Mouse (Mus musculus) ovary, postnatal 14 days (tissue): ENCODE measurements at regions not wholly inside any gene's neighbourhood (a gene's known extent, or its start where the extent isn't known, plus 50 kb on each side); places are given as distances from the start of the nearest gene placed in this dataset.

Experiments used
- DNase-seq: peaks from one replicate; pipeline ENCODE4 v3.0.0; 2022; ENCODE audit warnings: low spot score

DNA sequence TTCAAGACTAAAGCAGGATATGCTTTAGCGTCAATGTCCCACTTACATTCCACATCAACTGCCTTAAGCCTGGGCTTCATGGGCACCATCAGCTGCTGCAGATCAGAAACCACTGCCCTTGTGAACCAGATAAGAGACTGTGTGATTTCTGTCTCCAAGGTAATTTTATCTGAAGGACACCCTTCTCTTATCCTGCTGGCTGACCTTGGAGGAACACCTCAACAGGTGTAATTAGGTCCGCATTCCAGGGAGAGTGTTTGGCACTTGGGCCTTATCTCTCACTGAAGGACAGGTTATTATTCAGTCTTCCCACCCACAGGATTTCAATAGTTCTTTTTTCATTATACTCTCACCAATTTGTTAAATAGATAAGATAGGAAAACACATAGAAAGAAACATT is 583.1 kb upstream of the Kdm8 start:
- DNase-seq: no peak

DNA sequence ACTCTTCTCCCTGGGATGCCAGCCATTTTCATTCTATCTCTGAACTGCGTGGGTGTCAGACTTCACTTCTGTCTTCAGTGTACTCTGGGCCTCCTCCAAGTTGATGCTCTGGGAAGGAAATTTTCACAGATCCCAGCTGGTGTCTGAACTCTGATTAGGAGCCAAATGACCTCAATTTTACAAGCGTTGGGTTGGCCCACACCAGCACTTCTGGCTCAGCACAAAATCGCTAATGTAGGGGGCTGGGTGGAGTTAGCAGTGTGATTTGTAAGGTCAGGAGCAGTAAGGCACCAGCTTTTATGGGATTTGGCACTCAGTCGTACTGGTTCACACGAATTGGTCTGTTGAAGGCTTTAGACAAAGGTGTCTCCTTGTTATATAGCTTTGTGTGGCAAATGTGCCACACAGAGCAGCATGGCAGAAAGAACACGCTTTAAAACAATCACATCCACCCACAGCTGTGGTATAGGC is 576.3 kb upstream of the Kdm8 start:
- DNase-seq: peak; percentile 55

DNA sequence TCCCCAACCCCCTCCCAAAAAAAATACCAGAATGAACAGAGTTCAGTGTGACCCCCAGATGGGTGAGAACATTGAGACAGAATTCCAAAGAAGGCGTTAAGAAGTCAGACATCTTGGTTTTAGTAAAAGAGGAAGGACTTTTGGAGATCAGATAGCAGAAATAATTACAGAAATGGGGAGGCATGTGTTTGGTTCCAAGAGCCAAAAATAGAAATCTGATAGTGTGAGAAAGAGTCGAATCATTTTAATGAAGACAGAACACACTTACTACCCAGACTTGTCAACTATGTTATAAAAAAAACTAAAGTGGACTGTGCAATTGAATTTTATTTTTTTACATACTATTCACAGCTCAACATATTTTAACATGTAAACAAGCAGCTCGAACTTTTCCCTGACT is 575.9 kb upstream of the Kdm8 start:
- no peak for DNase-seq

DNA sequence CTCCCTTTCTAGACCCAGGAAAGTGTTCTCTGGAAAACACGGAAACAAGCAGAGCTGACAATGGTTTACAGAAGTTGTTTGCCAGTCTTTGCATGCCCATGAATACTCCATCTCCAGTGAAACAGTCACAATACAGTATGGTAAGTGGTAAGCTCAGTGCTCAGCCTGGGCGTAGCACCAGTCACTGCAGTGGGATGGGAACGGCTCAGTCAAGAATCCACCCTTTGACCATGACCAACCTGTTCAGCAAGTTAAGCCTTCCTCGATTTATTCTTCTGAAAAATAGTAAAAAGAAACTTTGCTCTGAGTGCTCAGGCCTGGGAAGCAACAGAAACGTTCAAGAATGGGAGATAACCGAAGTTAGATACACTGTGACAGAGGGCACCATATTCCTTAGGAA is 563.7 kb upstream of the Kdm8 start:
- DNase-seq: no peak

DNA sequence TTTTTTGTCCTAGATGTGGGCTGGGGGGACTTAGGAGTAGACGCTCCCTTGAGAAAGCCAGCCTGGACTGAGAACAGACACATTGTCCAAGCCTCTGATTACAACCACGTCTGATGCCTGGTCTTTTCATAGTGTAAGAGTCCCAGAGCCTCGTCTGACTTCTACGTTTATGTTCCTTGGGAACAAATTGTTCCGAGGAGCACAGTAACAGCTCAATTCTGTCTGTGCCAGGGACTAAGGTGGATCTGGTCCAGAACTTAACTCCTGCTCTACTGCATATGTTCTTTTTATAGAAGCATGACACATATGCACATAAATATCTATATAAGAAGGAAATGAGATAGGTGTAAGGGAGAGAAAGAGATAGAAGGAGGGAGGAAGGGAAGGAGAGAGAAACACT is 537.2 kb upstream of the Kdm8 start:
- DNase-seq: no peak

DNA sequence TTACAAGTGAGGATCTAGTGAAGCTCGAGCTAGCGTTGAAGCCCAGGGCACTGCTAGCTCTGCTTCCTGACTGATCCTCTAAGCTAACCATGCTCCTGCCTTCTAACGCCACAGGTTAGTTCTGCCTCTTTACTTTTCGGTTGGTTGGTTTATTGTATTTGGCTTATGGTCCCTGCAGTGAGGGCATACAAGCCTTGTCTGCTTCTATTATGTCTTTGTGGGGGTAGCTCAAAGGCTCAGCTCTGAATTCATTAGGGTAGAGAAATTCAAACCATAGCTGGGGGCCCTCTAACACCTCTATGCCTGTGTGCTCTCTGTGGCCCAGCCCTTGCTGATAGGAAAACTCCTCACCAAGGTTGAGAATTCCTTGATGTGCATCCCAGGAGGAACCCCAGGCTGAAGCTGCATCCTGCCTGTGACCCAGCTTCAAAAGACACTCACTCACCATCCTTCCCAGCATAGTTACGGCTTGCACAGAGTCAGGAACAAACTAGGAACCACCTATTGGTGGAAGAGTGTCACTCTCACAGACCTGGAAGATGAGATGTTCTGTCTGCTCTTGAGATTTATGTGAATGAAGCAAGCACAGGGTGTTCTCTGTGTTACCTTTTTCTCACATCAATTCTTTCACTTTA is 536.7 kb upstream of the Kdm8 start:
- no peak for DNase-seq

DNA sequence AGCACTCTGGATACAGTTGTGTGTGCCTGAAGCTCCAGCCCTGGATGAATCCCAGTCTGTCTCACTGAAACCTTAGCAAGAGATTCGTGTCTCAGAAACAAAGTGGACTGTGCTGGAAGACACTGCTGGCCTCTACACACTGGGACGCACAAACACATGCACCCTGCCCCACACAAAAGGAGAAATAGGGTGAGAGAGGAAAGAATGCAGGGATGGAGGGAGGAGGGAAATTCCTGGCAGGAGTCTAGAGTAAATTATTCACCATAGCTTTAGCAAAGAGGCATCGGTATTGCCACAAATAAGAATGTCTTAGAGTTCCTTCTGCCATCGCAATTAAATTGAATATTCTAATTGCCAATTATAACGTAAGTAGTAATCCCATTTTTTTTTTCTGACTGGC is 530.4 kb upstream of the Kdm8 start:
- DNase-seq: no peak

DNA sequence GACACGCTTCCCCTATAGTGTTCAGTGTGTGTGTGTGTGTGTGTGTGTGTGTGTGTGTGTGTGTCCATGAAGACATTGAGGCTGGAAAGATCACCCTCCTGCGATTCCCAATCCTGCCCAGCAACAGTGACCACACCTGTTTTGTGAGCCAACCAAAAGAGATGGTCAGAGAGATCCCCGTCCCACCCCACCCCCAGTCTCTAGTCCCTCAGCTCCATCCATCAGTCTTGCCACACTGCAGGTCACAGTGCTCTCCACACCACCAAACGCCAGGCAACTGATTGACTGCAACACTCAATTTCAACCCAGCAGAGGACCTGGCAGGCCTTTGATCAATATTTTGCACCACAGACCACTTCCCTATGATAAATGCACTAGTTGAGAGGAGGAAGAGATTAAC is 530.0 kb upstream of the Kdm8 start:
- no peak for DNase-seq

DNA sequence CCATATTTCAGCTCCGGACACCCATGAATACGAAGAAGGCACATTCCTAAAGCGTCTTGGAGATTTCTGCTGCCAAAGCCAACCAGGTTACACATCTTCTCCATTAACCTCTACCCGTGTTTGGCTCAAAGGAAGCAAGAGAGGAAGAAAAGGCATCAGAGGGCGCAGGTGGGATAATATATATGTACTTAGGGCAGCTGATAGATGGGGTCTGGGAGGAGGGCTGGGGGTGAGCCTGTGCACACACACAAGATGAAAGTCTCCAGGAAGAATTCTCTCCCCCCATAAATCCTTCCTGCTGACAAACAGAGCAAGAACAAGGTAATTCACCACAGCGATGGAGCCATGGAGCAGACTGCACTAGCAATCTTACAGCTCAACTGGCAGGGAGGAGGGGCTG is 529.5 kb upstream of the Kdm8 start:
- DNase-seq: no peak

DNA sequence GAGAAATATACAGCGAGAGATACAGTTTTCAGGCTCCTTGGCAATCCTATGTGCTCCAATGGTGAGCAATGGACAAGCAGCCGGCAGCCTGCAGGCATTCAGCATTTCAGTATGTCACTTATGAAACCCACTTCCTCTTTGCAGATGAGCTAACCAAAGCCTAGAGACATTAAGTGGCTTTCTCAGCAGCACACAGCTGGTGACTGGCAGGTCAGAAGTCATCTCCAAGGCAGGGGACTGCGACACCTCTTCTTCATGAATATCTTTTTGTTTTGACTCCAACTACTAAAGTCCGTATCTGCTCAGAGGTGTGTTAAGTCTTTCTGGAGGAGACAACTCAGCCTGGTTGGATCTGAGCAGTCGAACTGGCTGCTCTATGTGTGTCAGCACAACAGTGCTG is 528.8 kb upstream of the Kdm8 start:
- DNase-seq: no peak

DNA sequence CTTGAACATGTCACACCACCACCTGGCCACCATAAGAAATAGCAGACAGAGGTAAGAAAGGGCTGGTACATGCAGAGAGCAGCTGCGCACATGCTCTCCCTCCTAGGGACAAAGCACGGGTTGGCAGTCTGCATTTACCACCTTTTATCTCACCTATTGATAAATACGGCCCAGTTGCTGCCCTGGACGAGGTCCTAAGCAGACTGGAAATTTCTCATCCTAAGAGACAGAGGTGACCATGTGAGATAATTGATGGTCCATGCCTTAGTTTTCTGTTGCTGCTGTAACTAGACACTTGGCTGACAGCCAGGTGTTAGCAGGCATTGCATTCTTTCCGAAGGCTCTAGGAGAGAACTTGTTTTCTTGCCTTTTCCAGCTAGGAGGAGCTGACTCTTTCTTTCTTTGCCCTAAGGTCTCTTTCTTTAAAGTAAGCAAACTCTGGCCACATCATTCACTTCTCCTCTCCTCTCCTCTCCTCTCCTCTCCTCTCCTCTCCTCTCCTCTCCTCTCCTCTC is 526.8 kb upstream of the Kdm8 start:
- peak; percentile 1 for DNase-seq

DNA sequence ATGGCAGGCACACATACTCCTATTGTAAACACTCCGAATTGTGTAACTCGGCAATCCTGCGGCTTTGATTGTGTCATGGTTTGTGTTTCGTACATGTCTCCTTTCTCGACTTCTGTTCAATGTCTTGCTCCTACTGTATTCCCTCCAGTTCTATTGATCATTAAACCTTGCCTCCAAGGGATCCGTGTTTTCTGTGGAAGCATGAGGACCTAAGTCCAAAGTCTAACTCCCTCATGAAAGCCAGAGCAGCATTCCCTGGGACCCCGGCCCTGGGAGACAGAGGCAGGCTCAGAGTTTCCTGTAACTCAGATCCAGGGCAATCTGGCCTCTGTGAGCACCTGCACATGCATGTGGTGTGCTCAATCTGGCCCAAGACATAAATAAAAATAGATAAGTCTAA is 521.7 kb upstream of the Kdm8 start:
- DNase-seq: no peak

DNA sequence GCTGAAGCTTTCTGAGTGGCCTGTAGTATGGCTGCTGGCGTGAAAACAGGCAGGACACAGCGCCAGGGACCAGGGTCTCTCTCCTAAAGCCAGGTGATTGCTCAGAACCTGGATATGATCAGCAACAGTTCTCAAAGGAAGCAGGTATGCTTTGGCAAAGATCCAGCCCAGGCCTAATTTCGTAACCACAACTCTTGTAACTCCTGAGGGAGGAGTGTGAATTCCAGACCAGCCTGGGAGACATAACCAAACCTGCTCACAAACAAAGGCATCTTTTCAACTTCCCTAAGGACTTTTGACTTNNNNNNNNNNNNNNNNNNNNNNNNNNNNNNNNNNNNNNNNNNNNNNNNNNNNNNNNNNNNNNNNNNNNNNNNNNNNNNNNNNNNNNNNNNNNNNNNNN is 510.9 kb upstream of the Kdm8 start:
- DNase-seq: no peak

DNA sequence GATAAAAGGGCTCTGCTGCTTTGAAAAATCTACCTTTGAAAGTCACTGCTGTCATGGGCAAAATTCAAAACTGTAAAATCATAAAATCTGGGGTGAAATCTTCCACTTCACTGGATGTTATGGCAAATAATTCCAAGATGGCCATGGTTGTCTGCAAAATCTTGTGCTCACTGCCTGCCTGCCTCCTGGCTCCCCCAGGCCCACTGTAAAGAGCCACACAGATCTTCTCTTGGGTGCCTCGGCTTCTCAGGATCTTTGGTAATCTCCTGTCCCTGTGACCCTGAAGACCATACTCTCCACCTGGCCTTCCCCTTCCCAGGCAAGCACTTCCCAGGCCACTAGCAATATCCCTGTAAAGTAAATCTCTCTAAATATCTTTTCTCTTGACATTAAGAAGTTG is 505.1 kb upstream of the Kdm8 start:
- no peak for DNase-seq

DNA sequence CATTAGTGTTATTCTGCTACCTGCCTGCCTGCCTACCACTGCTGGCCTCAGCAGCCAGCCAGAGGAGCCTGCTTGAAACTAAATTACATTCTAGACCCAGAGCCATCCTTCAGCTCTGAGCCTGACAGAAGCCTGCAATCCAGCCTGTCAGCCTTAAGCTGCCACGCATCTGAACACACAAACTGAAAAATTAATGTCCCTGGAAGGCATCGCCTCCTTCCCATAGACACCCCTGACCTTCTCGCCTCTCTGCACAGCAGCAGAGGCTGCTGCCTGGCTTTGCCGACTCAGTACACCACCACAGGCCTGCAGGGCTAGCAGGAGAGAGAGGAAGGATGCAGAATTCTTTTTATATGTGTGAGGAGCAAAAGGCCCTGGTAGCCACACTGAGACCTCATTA is 502.9 kb upstream of the Kdm8 start:
- no peak for DNase-seq

DNA sequence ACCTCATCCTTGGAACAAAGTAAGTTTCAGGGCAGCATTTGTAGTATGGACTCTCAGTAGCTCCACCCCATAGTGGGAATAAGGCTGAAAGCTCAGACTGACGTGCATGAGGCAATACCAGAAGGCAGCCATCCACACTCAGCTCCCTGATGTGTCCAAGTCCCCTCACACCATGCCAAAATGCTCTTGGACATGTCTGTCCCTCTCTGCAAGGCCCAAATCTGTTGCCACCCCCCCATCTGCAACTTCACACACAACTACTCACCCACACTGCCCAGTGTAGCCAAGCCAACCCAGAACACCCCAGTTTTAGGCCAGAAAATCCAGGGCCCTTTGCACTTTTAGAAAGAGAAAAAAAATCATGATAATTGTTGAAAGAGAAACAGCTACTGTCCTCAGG is 498.1 kb upstream of the Kdm8 start:
- no peak for DNase-seq

DNA sequence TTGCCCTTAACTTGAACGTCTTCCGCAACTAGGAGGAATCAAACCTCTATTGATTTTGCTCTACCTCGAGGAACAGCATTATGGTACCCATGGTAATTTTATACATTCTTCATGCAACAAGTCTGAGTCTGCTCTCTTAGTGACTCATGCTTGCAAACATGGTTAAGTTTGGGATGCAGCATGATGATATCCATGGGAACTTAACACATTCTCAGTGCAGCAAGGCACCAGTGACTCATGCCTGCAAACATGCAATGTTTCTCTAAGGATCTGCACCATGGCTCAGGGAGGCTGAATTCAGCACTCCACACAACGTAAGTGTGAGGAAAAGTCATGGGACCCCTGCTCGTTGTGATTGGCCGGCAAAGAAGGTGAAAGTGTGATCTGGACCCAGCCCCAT is 487.1 kb upstream of the Kdm8 start:
- no peak for DNase-seq

DNA sequence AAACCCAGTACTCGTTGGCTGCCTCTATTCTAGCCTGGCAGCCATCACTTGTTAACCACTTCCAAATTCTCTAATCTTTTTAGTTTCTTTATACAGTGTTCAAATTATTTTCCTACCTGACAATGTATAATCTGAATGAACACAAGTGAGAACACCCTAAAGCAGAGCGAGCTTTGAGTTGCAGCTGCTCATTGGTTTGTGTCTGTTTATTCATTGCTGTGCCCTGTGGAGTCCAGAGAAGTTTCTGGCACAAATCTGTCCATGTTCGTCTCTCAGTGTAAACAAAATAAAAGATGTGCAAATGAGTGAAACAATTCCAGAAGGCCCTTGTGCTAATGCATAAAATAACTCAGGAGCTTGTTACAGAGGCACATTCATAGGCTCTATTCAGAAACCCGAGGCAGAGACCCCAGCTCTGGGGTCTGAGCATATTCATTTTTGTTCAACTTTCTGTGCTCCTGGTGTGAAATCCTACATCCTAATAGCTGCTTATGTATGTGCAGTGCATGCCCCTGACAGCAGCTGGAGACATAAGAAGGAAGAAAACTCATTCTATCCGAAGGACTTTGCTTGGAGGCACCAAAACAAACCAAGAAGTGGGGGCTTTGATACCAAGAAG is 469.5 kb upstream of the Kdm8 start:
- DNase-seq: no peak

DNA sequence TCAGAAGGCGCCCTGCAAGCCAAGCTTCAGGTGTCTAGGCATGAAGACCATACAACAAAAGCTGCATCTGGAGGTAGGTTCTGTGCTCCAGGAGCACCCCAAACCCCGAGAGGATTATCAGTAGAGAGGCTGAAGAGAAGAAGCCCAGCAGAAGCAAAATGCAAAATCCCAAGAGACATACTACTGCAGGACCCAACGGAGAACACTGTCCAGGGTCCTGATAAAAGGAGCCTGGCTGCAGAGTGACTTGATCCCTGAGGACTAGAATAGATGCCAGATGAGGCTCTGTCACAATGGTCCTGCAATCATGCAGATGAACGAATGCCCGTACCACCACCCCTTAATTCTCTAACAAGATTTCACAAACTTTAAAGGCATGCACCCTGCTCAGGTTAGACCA is 455.0 kb upstream of the Kdm8 start:
- DNase-seq: peak; percentile 12

DNA sequence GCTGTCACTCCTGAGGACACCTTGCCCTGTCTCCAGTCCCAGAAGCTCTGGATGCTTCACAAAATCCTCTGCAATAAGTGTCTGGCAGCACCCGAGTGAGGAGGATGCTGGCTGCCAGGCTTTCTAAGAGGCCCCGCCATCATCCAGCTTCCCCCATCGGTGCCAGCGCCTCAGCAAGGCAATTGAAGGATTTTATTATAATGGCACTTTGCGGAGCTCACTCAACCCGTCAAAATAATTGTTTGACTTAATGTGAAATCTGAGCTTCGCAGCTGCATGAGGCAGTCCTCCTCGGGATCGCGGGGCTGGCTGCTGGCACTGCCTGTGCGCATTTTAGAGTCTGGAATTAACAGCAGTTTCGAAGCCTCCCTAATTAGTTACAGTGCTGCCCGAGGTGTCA is 453.8 kb upstream of the Kdm8 start:
- DNase-seq: no peak

DNA sequence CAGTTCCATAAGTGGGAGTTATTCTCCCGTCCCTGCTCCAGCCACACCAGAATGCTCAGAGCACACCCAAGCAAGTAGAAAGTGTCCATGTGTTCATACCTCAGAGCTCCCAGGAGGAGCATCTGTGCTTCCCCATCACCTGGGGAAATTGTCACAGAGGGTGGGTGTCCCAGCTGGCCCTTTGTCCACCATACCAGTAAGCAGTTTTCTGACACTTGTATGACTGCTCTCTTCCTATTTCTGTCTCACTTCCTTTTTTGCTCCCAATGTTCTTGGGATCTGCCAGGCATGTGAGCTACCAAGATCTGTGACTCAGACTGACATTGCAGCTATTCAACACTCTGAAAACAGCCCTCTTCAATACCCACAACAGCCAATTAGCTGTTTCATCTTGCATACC is 447.9 kb upstream of the Kdm8 start:
- DNase-seq: no peak

DNA sequence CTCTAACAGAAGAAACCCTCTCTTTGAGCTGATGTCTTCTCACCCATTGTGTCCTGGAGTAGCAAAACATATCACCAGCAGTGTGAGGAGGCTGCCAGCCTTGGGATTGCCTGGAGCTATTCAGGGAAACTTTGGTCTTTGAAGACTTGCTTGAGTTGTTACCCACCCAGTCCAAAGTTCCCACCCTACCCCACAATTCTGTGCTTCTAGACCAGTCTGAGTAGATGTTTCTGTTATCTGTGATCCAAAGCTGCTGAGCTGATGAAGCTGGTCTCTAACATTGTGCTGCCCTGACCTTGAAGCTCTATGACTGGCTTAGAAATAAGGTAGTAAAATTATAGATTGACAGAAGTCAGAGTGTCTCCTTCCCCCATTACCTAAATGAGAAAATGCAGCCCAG is 443.8 kb upstream of the Kdm8 start:
- DNase-seq: no peak

DNA sequence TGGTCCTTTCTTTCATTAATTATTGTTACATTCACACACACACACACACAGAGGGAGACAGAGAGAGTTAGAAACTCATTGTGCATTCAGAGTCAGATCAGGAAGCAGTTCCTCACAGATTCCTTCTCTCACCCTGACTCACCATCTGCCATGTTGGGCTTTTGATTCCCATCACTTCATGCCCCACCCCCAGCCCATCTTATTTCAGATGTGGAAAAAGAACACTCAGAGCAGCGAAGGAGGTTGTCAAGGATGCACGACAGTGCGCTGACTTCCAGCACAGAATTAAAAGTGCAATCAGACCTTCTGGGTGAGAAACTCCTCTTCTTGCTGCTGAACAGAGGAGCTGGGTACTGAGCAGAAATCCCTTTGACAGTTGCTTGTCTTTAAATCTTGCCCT is 438.8 kb upstream of the Kdm8 start:
- no peak for DNase-seq

DNA sequence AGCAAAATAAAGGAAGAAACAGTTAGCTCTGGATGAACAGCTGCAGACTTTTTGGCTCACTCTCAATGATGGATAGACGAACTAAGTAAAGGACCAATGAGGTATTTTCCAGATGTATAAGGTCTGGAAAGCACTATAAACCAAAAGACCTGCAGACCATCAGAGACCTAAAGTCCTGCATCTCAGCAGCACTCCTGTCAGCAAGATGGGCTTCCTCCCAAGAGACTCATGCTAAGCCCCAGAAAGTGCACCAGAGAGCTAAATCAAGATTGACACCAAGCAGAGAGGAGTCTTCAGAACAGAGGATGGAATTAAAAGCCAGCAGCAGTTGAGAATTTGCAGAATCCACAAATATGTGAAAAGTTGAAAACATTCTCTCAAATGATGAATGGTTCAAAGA is 425.2 kb upstream of the Kdm8 start:
- no peak for DNase-seq
